12 mouse cellular contexts compared by ENCODE assay signal in the genomic region with DNA sequence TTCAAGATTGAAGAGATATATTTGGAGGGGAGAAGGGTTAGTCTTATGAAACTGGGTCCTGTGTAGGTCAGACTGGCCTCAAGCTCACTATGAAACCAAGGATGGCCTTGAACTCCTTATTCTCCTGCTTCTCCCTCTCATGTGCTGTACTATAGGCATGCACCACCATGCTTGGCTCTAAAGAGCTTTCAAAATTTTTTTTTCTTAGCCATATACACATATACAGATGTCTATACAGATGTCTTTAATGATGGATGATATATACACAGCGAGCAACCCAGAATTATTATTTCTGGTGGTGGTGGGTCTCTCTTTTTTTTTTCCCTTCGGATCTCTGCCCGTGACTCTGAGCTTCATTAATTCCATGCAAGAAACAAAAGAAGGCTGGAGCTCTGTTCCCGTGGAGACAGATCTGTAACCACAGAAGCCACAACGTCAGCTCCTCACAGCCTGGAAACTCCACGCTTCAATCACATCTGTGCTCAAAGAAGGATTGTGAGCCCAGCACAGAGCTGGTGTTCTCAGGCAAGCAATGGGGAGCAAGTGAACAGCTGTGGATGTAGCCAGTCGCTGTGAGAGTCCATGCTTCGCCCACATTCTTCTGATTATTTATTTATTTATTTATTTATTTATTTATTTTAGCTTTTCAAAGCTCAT. TPM values are rescaled to one million over a fixed set of nuclear protein-coding genes. Genes with fewer than 3 reads are reported as not detected.
DNase-seq lines count a peak whose midpoint lies in the region; ATAC-seq lines count a peak whose summit lies in the region.
"Had no signal": no experiment of that assay in that cellular context is flagged by ENCODE, and none has a peak within 500 bp of the region (broad histone marks: within the 10 kb centered on the region; RNA-seq: fewer than 3 reads in every experiment).

No protein-coding gene starts in this region.

- 42% methylated on average over 8 of the region's 8 CpGs for WGBS in forebrain, embryonic 11.5 days
- WGBS in forebrain, embryonic 10.5 days = 49% methylated on average over 8 of the region's 8 CpGs
- WGBS in hindbrain, embryonic 16.5 days = 32% methylated on average over 8 of the region's 8 CpGs
- WGBS in neural tube, embryonic 14.5 days = 39% methylated on average over 8 of the region's 8 CpGs

- no peaks in the 10 kb centered on the region for H3K9me3 ChIP-seq in forebrain, embryonic 11.5 days (ENCODE audit: control insufficient read depth, low read length)
- H3K9me3 ChIP-seq in forebrain, embryonic 10.5 days = no peaks in the 10 kb centered on the region
- no peaks in the 10 kb centered on the region for H3K9me3 ChIP-seq in hindbrain, embryonic 16.5 days (ENCODE audit: control insufficient read depth, low read length)
- no peaks in the 10 kb centered on the region for H3K9me3 ChIP-seq in neural tube, embryonic 14.5 days (ENCODE audit: control insufficient read depth, low read length)
- H3K9me3 ChIP-seq: limb, embryonic 12.5 days had no signal

- no peak overlapping the region for H3K9ac ChIP-seq in forebrain, embryonic 11.5 days (ENCODE audit: low read length)
- no peak overlapping the region for H3K9ac ChIP-seq in hindbrain, embryonic 16.5 days (ENCODE audit: low read depth, low read length)
- no peak overlapping the region for H3K9ac ChIP-seq in neural tube, embryonic 14.5 days (replicated peaks; ENCODE audit: low read depth, low read length)
- H3K9ac ChIP-seq: limb, embryonic 12.5 days had no signal

- H3K4me3 ChIP-seq in forebrain, embryonic 11.5 days (ENCODE audit: low read depth, low read length) = no peak overlapping the region
- H3K4me3 ChIP-seq in forebrain, embryonic 10.5 days = no peak overlapping the region
- no peak overlapping the region for H3K4me3 ChIP-seq in hindbrain, embryonic 16.5 days (ENCODE audit: low read length)
- H3K4me3 ChIP-seq in neural tube, embryonic 14.5 days (ENCODE audit: low read depth, low read length) = no peak overlapping the region
- H3K4me3 ChIP-seq: limb, embryonic 12.5 days had no signal

- H3K36me3 ChIP-seq in forebrain, embryonic 11.5 days (ENCODE audit: control insufficient read depth, insufficient read depth, low read length) = no peaks in the 10 kb centered on the region
- H3K36me3 ChIP-seq in forebrain, embryonic 10.5 days (replicated peaks) = no peaks in the 10 kb centered on the region
- H3K36me3 ChIP-seq in hindbrain, embryonic 16.5 days (ENCODE audit: control insufficient read depth, insufficient read depth, low read length) = no peaks in the 10 kb centered on the region
- H3K36me3 ChIP-seq in neural tube, embryonic 14.5 days (ENCODE audit: control insufficient read depth, insufficient read depth, low read length) = no peaks in the 10 kb centered on the region
- H3K36me3 ChIP-seq: limb, embryonic 12.5 days had no signal

- H3K27ac ChIP-seq in forebrain, embryonic 11.5 days (ENCODE audit: low read depth, low read length) = no peak overlapping the region
- H3K27ac ChIP-seq in forebrain, embryonic 10.5 days = no peak overlapping the region
- H3K27ac ChIP-seq in hindbrain, embryonic 16.5 days (ENCODE audit: low read depth, low read length) = no peak overlapping the region
- no peak overlapping the region for H3K27ac ChIP-seq in neural tube, embryonic 14.5 days (ENCODE audit: low read depth, low read length)
- H3K27ac ChIP-seq: limb, embryonic 12.5 days; stomach, postnatal 0 days had no signal

- no peaks in the 10 kb centered on the region for H3K27me3 ChIP-seq in forebrain, embryonic 11.5 days (ENCODE audit: control insufficient read depth, insufficient read depth, low read length)
- no peaks in the 10 kb centered on the region; the same call in 1 of the 2 replicates for H3K27me3 ChIP-seq in forebrain, embryonic 10.5 days (ENCODE audit: poor library complexity, severe bottlenecking)
- no peaks in the 10 kb centered on the region for H3K27me3 ChIP-seq in hindbrain, embryonic 16.5 days (replicated peaks; ENCODE audit: control insufficient read depth, insufficient read depth, low read length)
- no peaks in the 10 kb centered on the region for H3K27me3 ChIP-seq in neural tube, embryonic 14.5 days (ENCODE audit: control insufficient read depth, insufficient read depth, low read length)
- H3K27me3 ChIP-seq: limb, embryonic 12.5 days had no signal

- no peak overlapping the region for H3K4me2 ChIP-seq in forebrain, embryonic 11.5 days (ENCODE audit: low read depth, low read length, severe bottlenecking)
- no peak overlapping the region for H3K4me2 ChIP-seq in hindbrain, embryonic 16.5 days (ENCODE audit: low read length)
- no peak overlapping the region for H3K4me2 ChIP-seq in neural tube, embryonic 14.5 days (ENCODE audit: low read depth, low read length)

- no peaks in the 10 kb centered on the region; the same call in 1 of the 2 replicates for H3K4me1 ChIP-seq in forebrain, embryonic 11.5 days (replicated peaks; ENCODE audit: control insufficient read depth, insufficient read depth, low read length)
- H3K4me1 ChIP-seq in forebrain, embryonic 10.5 days = peaks cover 40% of the 10 kb centered on the region
- peaks cover 6% of the 10 kb centered on the region for H3K4me1 ChIP-seq in hindbrain, embryonic 16.5 days (ENCODE audit: control insufficient read depth, insufficient read depth, low read depth, low read length)
- H3K4me1 ChIP-seq in neural tube, embryonic 14.5 days (ENCODE audit: control insufficient read depth, insufficient read depth, low read length) = peaks cover 5% of the 10 kb centered on the region; the same call in 1 of the 2 replicates

- 0 out of 2 replicates have a peak, but pooled peaks have one; percentile 34 for ATAC-seq in forebrain, embryonic 11.5 days (replicated peaks; ENCODE audit: low FRiP score)
- ATAC-seq in hindbrain, embryonic 16.5 days = peak; percentile 57
- peak; percentile 51 for ATAC-seq in neural tube, embryonic 14.5 days (ENCODE audit: low read depth)

- no peak for DNase-seq in forebrain, embryonic 11.5 days (ENCODE audit: low spot score)
- no peak for DNase-seq in forebrain, embryonic 10.5 days (ENCODE audit: extremely low spot score, low spot score)
- DNase-seq in retina, postnatal 1 day = peak; percentile 45
- DNase-seq in retina, embryonic 14.5 days (ENCODE audit: low spot score) = no peak
- no peak for DNase-seq in heart, postnatal 4 days
- DNase-seq in thymus, postnatal 36 days = no peak
- DNase-seq: B cell, adult 2 months; kidney, adult 18-20 months had no signal

RNA-seq across cellular contexts. Expression of a gene that starts 20.8 kb away (rescaled TPM):
- polyA plus RNA-seq in forebrain, embryonic 11.5 days (2014; fragmentation: Nextera tagmentation; extraction: Ambion mirVana) = 24.7 and 25.3 TPM in 2 replicates
- 21.6 and 22.3 TPM in 2 replicates for polyA plus RNA-seq in forebrain, embryonic 10.5 days (2016; fragmentation: Nextera tagmentation; extraction: Ambion mirVana)
- polyA plus RNA-seq in hindbrain, embryonic 16.5 days (2015; fragmentation: Nextera tagmentation; extraction: Ambion mirVana) = 5.9 and 6.9 TPM in 2 replicates
- polyA plus RNA-seq in neural tube, embryonic 14.5 days (2014; fragmentation: Nextera tagmentation; extraction: Ambion mirVana) = 5.2 and 8.1 TPM in 2 replicates
- total RNA-seq in heart, postnatal 4 days (2021) = 10 to 100 TPM; 33.2 to 34.3 TPM

RNA-seq across cellular contexts. Expression of a gene that starts 33.2 kb away (rescaled TPM):
- polyA plus RNA-seq in forebrain, embryonic 11.5 days (2014; fragmentation: Nextera tagmentation; extraction: Ambion mirVana) = 0.63 and 1.2 TPM in 2 replicates
- 0.64 and 1.1 TPM in 2 replicates for polyA plus RNA-seq in forebrain, embryonic 10.5 days (2016; fragmentation: Nextera tagmentation; extraction: Ambion mirVana)
- 0.80 and 1.5 TPM in 2 replicates for polyA plus RNA-seq in hindbrain, embryonic 16.5 days (2015; fragmentation: Nextera tagmentation; extraction: Ambion mirVana)
- 3.7 and 6.0 TPM in 2 replicates for polyA plus RNA-seq in neural tube, embryonic 14.5 days (2014; fragmentation: Nextera tagmentation; extraction: Ambion mirVana)
- under 1 TPM; 0.48 to 0.74 TPM for total RNA-seq in heart, postnatal 4 days (2021)
